Comparison of ENCODE assay signal across 31 mouse cellular contexts in genomic region chr2:120386264-120386663, GRCm38 (mm10).
"Had no signal": no experiment of that assay in that cellular context is flagged by ENCODE, and none has a peak within 500 bp of the region (broad histone marks: within the 10 kb centered on the region; RNA-seq: fewer than 3 reads in every experiment).

No protein-coding gene starts in this region.

- ATAC-seq: liver, embryonic 12.5 days; liver, postnatal 0 days; lung, postnatal 0 days; midbrain, embryonic 13.5 days; midbrain, embryonic 15.5 days; midbrain, embryonic 16.5 days had no signal

- H3K27me3 ChIP-seq: limb, embryonic 12.5 days; limb, embryonic 13.5 days; limb, embryonic 15.5 days; liver, embryonic 12.5 days; liver, embryonic 13.5 days; liver, embryonic 15.5 days; lung, embryonic 15.5 days; megakaryocyte, embryonic 14.5 days; midbrain, embryonic 12.5 days; midbrain, embryonic 13.5 days; midbrain, embryonic 15.5 days; neural tube, embryonic 12.5 days had no signal

- H3K9ac ChIP-seq: limb, embryonic 12.5 days; limb, embryonic 13.5 days; limb, embryonic 15.5 days; liver, embryonic 12.5 days; liver, embryonic 13.5 days; liver, embryonic 14.5 days; liver, embryonic 15.5 days; liver, postnatal 0 days; lung, embryonic 14.5 days; lung, embryonic 15.5 days; midbrain, embryonic 12.5 days; midbrain, embryonic 13.5 days; midbrain, embryonic 15.5 days; neural tube, embryonic 12.5 days had no signal

- H3K27ac ChIP-seq: limb, embryonic 10.5 days; limb, embryonic 12.5 days; limb, embryonic 13.5 days; limb, embryonic 15.5 days; liver, embryonic 12.5 days; liver, embryonic 13.5 days; liver, embryonic 14.5 days; liver, embryonic 15.5 days; lung, embryonic 15.5 days; macrophage; midbrain, embryonic 10.5 days; midbrain, embryonic 12.5 days; midbrain, embryonic 13.5 days; midbrain, embryonic 15.5 days; neural tube, embryonic 12.5 days had no signal

- H3K4me3 ChIP-seq: limb, embryonic 10.5 days; limb, embryonic 12.5 days; limb, embryonic 13.5 days; limb, embryonic 15.5 days; liver, embryonic 12.5 days; liver, embryonic 13.5 days; liver, embryonic 15.5 days; lung, embryonic 15.5 days; megakaryocyte, embryonic 14.5 days; midbrain, embryonic 10.5 days; midbrain, embryonic 12.5 days; midbrain, embryonic 13.5 days; midbrain, embryonic 15.5 days; myocyte; neural tube, embryonic 12.5 days had no signal

- H3K4me1 ChIP-seq: limb, embryonic 10.5 days; limb, embryonic 12.5 days; limb, embryonic 13.5 days; limb, embryonic 15.5 days; liver, embryonic 12.5 days; liver, embryonic 13.5 days; liver, embryonic 15.5 days; lung, embryonic 15.5 days; midbrain, embryonic 10.5 days; midbrain, embryonic 12.5 days; midbrain, embryonic 13.5 days; midbrain, embryonic 15.5 days; neural tube, embryonic 12.5 days had no signal

- DNase-seq: left cerebral cortex, postnatal 4 days; liver; liver, embryonic 13.5 days; liver, postnatal 0 days; lung, adult 18-20 months; lung, adult 2 months; lung, embryonic 14.5 days; lung, postnatal 10 days; lung, postnatal 14 days; lung, postnatal 36 days; lung, postnatal 4 days; midbrain, embryonic 14.5 days had no signal

- H3K9me3 ChIP-seq: limb, embryonic 10.5 days; limb, embryonic 12.5 days; limb, embryonic 13.5 days; limb, embryonic 15.5 days; liver, embryonic 12.5 days; liver, embryonic 13.5 days; liver, embryonic 15.5 days; lung, embryonic 15.5 days; megakaryocyte, embryonic 14.5 days; midbrain, embryonic 10.5 days; midbrain, embryonic 12.5 days; midbrain, embryonic 13.5 days; midbrain, embryonic 15.5 days; neural tube, embryonic 12.5 days had no signal

- H3K4me2 ChIP-seq: limb, embryonic 12.5 days; limb, embryonic 13.5 days; limb, embryonic 15.5 days; liver, embryonic 12.5 days; liver, embryonic 13.5 days; liver, embryonic 15.5 days; lung, embryonic 14.5 days; lung, embryonic 15.5 days; midbrain, embryonic 11.5 days; midbrain, embryonic 12.5 days; midbrain, embryonic 13.5 days; midbrain, embryonic 15.5 days; neural tube, embryonic 12.5 days had no signal
